Mouse (Mus musculus): Measurements from ENCODE around the gene Fam131b.

Gene Fam131b

DNA sequence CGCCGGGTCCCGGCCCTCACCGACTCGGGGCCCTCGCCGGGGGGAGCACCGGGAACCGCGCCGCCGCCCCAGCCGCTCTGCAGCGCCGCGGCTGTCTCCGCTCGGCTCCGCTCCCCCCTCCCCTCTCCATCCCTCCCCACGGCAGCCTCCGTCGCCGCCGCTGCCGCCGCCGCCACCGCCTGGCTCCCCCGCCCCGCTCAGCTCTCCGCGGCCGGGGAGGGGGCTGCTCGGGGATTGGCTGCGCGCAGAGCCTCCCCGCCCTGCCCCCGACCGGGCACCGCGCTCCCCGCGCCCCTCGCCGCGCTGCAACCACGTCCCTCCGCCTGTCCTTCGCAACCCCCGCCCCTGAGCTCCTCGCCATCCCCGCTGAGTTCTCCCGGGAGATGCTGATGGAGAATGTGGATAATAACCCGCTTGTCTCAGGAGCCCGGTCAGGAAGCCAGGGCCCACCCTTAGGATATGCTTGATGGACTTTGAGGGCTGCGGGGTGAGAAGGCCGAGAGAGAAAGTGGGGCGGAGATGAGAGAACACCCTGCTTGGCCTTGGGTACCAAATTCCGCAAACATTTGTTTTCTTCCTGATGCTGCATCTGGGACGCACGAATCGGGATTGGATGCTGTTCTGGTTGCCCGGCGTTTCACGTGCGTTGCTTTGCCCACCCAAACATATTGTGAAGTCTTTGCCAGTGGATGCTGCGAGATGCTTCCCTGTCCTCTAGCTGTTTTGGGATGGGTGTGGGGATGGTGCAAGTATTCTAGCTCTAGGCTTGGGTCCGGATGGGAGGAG is at the start of gene Fam131b:
TSS of gene Fam131b (minus strand) at position 162 of the 786 bp plus-strand sequence.
- peak; percentile 45 to 65 for DNase-seq (ENCODE audit: low spot score in 2 of 2)

DNA sequence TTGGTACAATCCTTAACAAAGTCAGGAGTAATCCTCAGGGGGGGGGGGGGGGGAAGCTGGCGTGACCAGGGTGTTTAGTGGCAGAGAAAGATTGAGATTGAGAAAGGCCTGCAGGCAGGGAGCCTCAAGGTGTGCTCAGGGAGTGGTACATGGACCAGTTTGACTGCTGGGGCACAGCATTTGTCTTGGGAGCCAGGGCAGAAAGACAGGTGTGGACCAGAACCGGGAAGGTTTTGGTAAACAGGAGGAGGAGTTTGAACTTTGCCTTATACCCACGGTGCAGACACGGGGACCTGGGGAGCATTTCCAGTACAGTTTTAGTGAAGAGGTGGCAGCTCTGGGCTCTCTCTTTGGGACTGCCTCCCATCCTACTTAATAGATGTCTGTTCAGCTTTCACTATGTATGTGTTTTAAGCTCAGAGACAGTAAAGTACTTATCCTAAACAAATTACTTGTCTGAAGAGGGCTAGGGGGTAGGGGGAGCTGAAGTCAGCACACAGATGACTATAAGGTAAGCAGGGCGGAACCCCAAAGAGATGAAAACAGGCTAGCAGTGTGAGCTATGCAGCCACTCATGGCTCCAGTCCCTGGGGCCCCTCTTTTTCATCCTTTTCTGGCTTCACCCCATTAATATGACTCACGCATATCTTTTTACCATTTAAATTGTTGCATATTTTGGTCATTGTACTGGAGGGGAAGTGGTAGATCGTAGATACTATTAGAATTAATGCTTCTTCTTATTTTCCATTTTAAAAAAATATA is 49.4 kb upstream of the Fam131b start:
- DNase-seq (ENCODE audit: low spot score in 2 of 2) = no peak

DNA sequence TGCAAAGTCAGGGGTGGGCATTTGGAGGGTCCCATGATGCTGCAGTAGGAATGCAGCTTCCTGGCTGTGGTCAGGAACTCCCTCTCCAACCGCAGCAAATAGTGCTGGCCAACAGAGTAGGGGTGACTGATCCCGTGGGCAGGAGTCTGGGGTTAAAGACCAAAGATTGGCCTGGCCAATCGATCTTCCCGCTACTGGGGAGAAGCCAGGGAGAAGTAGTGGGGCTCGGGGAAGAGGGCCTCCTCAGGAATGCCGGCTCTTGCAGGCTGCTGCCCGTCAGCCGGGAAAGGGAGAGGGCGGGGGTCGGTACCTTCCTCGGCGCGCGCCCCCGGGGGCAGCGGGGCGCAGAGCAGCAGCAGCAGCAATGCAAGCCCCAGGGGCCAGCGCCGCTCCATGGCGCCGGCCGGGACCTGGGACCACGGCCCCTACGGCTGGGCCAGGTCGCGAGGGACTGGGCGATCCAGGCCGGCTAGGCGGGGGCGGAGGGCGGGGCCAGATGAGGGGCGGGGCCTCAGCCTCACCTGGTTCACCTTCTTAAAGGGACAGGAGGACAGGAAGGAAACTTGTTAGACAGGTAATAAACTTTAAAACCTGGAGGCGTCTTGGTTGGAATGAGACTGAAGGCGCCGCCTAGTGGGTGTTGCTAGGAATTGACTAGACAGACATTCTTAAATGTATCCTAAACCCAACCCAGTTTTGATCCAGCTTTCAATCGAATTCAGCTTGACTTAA is 48.5 kb upstream of the Fam131b start, which contains the start of gene Epha1:
TSS of gene Epha1 (minus strand) at position 453 of the 732 bp plus-strand sequence.
- no peak for DNase-seq (ENCODE audit: low spot score in 2 of 2)

DNA sequence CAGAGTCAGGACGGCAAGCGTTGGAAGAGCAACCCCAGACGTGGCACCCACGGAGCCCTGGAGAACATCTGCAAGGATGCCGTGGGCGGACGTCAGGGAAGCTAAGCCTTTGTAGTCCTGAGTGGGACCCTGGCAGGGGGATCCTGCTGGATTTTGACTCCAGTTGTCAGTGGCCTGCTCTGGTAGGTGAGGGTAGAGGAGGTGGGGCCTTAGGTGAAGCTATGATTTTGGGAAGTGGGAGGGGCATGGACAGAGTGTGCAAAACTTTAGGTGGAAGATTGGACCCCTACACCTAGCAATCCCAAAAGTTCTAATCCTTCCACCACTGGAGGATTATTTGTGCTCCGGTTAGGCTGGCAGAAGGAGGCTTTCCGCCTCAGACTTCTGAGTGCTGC is 48.0 kb upstream of the Fam131b start:
- no peak for DNase-seq (ENCODE audit: low spot score in 2 of 2)

DNA sequence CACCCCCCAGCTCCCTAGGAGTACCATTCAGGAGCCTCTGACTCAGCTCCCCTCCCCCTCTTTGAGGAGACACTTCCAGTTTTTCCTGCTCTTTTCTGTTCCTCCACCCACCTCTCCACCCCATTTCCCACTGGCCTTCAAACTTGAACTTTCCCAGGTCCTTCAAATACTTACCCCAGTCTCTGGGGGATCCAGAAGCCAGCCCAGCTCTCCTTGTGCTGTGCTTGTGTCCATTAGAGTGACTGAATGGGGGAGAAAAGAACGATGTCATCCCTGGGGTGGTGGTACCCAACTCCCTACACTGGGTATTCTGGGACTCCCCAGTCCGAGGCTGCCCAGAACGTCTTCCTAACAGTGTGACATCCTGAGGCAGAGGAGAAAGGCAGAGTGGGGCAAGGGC is 47.6 kb upstream of the Fam131b start:
- no peak for DNase-seq (ENCODE audit: low spot score in 2 of 2)

- DNase-seq (ENCODE audit: low spot score in 2 of 2) = no peak
These were observed 46.4 kb upstream of the Fam131b start for GRCm38 (mm10) chr6:42370630-42371363.

GRCm38 (mm10) chr6:42369870-42370269 is 45.4 kb upstream of the Fam131b start:
- no peak for DNase-seq (ENCODE audit: low spot score in 2 of 2)

DNA sequence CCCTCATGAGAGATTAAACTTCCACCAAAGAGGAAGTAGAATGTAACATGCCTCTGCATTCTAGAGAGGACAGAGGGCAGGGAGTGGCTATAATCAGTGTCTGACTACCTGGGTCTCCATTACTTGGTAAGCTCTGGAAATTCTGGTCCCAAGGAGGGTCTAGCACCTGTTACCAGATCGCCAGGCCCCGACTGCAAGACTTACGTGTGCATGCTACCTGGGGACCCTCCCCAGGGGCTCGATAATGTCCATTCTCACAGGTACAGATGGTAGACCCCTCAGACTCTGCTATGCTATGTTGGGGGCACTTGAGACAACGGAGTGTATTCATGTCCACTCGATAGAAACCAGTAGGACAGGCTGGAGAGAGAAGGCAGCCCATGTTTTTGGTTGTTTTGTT is 40.8 kb upstream of the Fam131b start:
- DNase-seq (ENCODE audit: low spot score in 2 of 2) = no peak

GRCm38 (mm10) chr6:42364607-42365006 is 40.2 kb upstream of the Fam131b start:
- no peak for DNase-seq (ENCODE audit: low spot score in 2 of 2)

DNA sequence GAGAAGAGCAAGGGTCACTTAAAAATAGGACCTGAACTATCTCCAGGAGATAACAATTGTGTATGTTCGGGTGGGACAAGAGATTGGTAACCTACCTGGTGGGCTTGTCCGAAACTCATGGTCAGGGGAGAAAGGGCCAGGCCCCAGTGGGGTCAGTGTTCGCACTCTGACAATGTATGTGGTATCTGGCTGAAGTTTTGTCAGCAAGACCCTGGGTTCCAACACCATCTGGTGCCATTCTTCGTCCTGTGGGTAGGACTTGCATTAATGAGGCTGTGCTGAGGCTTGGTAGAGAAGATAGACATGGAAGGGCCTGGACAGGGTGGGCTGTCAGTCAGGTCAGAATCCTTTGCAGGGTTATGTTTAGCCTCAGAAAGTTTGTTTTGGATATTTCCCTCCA is 39.6 kb upstream of the Fam131b start:
- DNase-seq (ENCODE audit: low spot score in 2 of 2) = no peak

DNA sequence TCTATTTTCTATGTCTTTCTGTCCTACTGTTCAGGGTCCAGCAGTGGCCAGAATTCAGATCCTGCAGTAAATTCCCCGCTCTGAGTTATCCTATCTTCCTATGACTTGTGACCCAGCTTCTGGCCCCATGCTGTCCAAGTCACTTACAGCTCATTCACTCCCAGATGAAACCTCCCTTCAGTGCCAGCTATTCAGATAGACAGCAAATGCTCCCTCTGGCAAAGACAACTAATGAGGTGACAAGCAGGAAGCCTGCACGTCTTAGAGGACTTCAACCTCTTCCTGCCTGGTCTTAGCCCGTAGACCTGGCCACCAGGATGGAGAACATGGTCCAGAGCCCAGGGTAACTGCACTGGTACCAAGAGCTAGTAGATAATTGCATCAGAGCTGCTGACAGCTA is 38.5 kb upstream of the Fam131b start:
- DNase-seq (ENCODE audit: low spot score in 2 of 2) = no peak

DNA sequence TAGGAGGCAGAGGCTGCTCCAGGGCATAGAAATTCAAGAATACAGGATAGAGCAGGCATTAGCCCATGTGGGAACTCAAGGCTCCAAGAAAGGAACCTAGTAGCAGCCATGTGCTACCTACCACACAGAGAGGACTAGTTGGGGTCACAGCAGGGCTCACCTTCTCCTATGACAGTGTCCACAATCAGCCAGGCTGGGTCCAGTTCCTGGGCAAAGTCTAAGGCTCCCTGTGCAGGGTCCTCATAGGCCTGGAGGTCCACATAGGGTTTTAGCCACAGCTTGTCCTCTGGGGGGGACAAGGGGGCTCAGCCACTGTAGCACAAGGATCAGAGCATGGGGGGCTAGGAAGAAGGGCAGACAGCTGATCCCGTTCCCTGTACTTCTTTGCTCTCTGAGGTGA is 38.1 kb upstream of the Fam131b start:
- no peak for DNase-seq (ENCODE audit: low spot score in 2 of 2)

DNA sequence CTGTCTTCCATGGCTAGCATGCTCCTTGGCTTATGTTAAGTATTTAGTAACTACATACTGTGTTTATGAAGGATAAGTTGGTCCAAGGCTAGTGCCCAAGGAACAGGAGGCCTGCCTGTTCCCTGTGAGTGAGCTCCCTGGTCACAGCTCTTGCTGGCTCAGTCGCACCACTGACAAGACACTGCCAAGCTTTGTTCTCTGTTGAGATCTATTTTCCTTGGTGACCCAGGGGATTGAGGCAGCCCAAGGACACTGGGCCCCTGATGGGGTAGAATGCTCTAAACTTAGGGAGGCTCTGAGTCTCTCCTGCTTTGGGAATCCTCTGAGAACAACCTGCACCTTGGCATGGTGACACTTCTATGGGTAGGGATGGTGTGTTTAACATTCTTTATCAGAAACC is 37.6 kb upstream of the Fam131b start:
- no peak for DNase-seq (ENCODE audit: low spot score in 2 of 2)

GRCm38 (mm10) chr6:42361041-42361895 is 36.8 kb upstream of the Fam131b start:
- no peak for DNase-seq (ENCODE audit: low spot score in 2 of 2)

DNA sequence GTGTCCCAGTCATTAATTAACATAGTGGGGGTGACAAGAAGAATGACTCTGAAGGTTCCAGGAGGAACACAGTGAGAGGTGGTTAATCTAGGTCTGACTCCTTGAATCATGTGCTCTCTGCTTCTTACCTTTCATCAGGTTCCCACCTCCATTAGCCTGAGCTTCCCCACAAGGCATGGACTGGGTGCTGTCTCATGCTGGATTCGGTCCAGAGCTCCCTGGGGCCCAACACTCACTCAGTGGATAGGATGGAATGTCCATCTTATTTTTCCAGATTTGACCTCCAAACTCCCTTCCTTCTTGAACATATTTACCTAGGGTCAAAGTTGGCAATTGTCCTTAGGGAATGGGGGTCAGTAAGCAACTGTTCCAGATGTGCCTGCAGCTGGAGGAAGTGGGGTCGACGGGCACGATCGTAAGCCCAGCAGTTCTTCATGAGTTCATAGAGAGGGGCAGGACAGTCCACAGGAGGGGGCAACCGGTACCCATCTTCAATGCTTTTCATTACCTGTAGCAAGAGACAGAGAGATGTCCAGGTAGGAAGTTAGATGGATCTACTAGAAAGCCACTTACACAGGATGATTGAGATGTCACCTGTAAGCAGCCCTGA is 35.9 kb upstream of the Fam131b start:
- no peak for DNase-seq (ENCODE audit: low spot score in 2 of 2)

DNA sequence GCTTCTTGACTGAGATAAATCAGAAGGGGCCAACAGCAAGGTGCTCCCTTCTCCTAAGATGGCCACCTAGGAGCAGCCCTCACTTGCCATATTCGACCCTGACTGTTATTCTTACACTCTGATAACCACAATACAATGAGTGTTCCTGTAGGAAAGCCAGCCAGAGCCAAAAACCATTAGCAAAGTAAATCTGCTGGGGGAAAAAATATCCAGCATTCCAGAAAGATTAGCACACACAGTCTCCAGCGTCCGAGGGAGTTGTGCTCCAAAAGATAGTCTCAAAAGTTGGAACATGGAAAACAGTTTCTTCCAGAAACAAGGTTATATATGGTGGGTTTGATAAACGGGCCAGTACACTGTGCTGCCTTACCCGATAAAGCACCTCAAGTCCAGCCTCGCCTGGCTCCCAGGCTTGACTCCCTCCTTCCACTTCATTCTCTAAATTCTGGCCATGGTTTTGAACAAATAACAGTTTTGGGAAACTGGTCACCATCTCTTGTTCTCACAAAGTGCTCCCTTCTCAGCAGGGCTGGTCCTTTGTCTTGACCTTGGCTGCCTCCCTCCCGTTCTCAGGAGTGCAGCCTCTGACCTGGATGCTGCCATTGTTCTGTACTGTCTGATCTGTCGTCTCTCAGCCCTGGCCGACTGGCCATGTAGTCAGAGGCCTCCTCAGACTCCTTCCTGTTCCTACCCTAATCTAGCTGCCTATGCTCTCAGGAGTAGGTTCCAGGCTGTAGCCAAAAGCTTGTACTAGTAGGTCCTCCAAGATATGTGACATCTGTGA is 35.1 kb upstream of the Fam131b start:
- DNase-seq (ENCODE audit: low spot score in 2 of 2) = no peak

DNA sequence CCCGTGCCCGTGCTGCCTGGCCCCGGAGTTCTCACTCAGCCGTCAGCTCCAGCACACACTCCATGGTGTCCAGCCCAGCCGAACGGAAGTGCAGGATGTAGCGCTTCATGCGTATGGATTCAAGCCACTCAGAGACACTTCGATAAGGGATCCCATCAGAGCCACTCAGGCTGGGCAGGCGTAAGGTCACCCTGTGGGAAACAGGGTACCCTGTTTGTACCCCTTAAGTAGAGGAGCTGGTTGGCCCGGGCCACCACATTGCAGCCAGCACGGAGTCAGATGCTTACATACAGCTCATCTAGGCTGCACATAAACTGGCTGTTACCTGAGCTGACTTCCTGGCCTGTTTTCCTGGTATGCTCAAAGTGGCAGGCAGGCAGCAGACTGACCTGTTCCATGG is 34.5 kb upstream of the Fam131b start:
- DNase-seq (ENCODE audit: low spot score in 2 of 2) = no peak

DNA sequence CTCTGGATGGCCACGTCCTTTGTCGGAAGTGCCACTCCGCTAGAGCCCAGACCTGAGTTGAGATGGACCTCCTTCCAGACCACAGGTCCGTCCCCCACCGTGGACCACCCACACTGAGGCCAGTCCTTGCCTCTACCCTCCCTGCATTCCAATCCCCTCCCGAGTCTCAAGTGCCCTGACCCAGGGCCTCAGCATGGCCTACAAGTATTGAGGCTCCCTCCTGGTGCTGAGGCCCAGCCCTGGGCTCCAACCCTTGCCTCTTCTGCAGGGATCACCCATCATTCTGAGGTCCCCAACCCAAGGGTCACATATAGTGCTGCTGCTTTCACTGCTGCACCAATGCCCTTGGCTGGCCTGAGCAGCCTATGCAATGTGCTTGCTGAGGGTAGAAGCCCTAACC is 33.5 kb upstream of the Fam131b start:
- DNase-seq (ENCODE audit: low spot score in 2 of 2) = no peak

GRCm38 (mm10) chr6:42356913-42357312 is 32.5 kb upstream of the Fam131b start:
- no peak for DNase-seq (ENCODE audit: low spot score in 2 of 2)
